Mouse (Mus musculus) E14TG2a.4 (cell line): ENCODE measurements around the gene Gm5294.

Source experiments
- CTCF ChIP-seq: conservative IDR thresholded peaks from 2 replicates; pipeline ENCODE4 v1.5.1; 2014; ENCODE audit warnings: low read length
- POU5F1 ChIP-seq: IDR thresholded peaks from 2 replicates; pipeline ENCODE4 v1.6.1; 2014; ENCODE audit warnings: low read length, borderline replicate concordance

- TF ChIP-seq CTCF (peak; percentile 76), POU5F1 (no peak)
Measured at GRCm38 (mm10) chr5:138848102-138848501, 28.2 kb downstream of the Gm5294 start.
